Mouse (Mus musculus) lung, adult 2 months (tissue): ENCODE results near the gene Prlhr.

Experiments used
- CTCF ChIP-seq: fragments of 200-500 bp; IDR thresholded peaks from 2 replicates; pipeline ENCODE4 v1.5.1; 2011; ENCODE audit warnings: mild to moderate bottlenecking, low read length, control low read depth; ENCODE audit not compliant: insufficient read depth
- POLR2A ChIP-seq: fragments of 200-500 bp; IDR thresholded peaks from 2 replicates; pipeline ENCODE4 v1.6.1; 2011; ENCODE audit warnings: low read depth, mild to moderate bottlenecking, control low read depth, low read length, borderline replicate concordance; ENCODE audit errors: extremely low read depth

DNA sequence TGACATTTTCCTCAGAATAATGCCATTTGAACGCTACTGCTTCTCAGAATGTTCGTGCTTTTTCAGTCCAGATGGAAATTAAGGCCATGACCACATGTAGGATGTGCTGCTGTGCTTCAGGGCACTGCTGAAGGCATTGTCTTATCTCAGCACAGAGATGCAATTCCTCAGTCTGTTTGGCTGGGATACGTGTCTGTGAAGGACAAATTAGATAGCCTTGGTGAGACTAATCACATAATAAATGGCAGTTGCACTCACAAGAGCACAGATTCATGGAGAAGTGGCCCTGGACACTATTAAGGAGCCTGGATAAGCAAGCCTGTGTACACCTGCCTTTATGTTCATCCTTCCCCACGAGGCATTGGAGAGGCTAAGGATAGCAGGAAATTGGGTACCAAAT is 29.1 kb upstream of the Prlhr start:
- no peak for TF ChIP-seq POLR2A
- TF ChIP-seq CTCF = no peak
